Mouse (Mus musculus) testis, adult 2 months (tissue): Measurements from ENCODE around the gene Rnf13.

Experiments used
- CTCF ChIP-seq: fragments of 200-500 bp; IDR thresholded peaks from 2 replicates; pipeline ENCODE4 v1.5.1; 2012; ENCODE audit warnings: low read depth, mild to moderate bottlenecking, inconsistent platforms, low read length, moderate library complexity; ENCODE audit not compliant: control insufficient read depth, insufficient read depth, insufficient replicate concordance
- POLR2A ChIP-seq: fragments of 200-500 bp; IDR thresholded peaks from 2 replicates; pipeline ENCODE4 v1.6.1; 2012; ENCODE audit warnings: low read depth, mild to moderate bottlenecking, inconsistent platforms, low read length, moderate library complexity; ENCODE audit not compliant: control insufficient read depth

GRCm38 (mm10) chr3:57843775-57844174 lies 107.9 kb downstream of the Rnf13 start:
- TF ChIP-seq CTCF (no peak), POLR2A (no peak)
